ENCODE assay signal across 20 mouse cellular contexts in the genomic region with DNA sequence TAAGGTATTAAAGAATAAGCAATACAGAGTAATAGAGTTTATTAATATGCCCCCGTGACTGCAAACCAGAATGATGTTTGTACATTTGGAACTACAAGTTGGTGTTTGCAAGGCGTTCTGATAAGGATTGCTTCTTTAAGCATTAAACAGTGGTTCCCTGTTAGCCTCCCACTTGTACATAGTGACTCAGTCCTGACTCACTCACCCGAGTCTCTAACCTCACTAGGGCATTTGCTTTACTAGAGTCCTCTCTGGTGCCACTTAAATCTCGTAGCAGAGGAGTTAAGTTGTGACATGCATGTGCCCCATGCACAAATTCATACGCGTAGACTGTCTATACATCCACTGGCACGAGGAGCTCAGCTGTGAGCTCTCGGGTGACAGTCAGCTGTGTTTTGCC. TPM values are rescaled to one million over a fixed set of nuclear protein-coding genes. Genes with fewer than 3 reads are reported as not detected.
DNase-seq lines count a peak whose midpoint lies in the region; TF ChIP-seq lines count a peak whose summit lies in the region.
"Had no signal": no experiment of that assay in that cellular context is flagged by ENCODE, and none has a peak within 500 bp of the region (broad histone marks: within the 10 kb centered on the region; RNA-seq: fewer than 3 reads in every experiment).

No protein-coding gene starts in this region.

- no peaks in the 10 kb centered on the region for H3K27me3 ChIP-seq in C2C12 (ENCODE audit: control insufficient read depth, insufficient read depth, insufficient read length)
- H3K27me3 ChIP-seq: embryonic facial prominence, embryonic 15.5 days; forebrain, embryonic 15.5 days; heart, embryonic 15.5 days; intestine, embryonic 15.5 days had no signal

- H3K36me3 ChIP-seq in C2C12 (ENCODE audit: control insufficient read depth, insufficient read depth), result peaks cover 83% of the 10 kb centered on the region

- TF ChIP-seq POLR2A in embryonic fibroblast, embryonic 13.5 days (IDR thresholded peaks at IDR 0.05; ENCODE audit: low read depth, low read length), result no peak

- H3K27ac ChIP-seq in embryonic fibroblast, embryonic 13.5 days (ENCODE audit: insufficient read depth, low read length), result 0 out of 2 replicates have a peak overlapping the region, but pooled peaks have one; percentile 19
- H3K27ac ChIP-seq: embryonic facial prominence, embryonic 15.5 days; forebrain, embryonic 15.5 days; heart, adult 2 months; heart, embryonic 15.5 days; hindbrain, embryonic 10.5 days; hindbrain, embryonic 14.5 days; intestine, embryonic 15.5 days had no signal

- H3K4me1 ChIP-seq in embryonic fibroblast, embryonic 13.5 days (ENCODE audit: control insufficient read depth, insufficient read depth, low read length), result peaks cover 3% of the 10 kb centered on the region
- H3K4me1 ChIP-seq: embryonic facial prominence, embryonic 15.5 days; forebrain, embryonic 15.5 days; heart, embryonic 15.5 days; hindbrain, embryonic 10.5 days had no signal

- peak; percentile 29 to 57 for DNase-seq in adrenal gland, adult (ENCODE audit: inconsistent age in 2 of 2, low spot score in 1 of 2)
- DNase-seq in adrenal gland, adult 8-10 months, result no peak
- DNase-seq in heart, adult 11 months, result peak; percentile 68
- no peak for DNase-seq in heart, postnatal 14 days
- no peak for DNase-seq in MN1 (ENCODE audit: low spot score)
- no peak for DNase-seq in cerebellum, postnatal 25 days
- DNase-seq: cerebellum, adult 2 months; cerebellum, postnatal 10 days; embryo, embryonic 11 days; gastrocnemius, postnatal 36 days; heart, adult 2 months; kidney, adult 18-20 months had no signal

- intact Hi-C loops in heart, postnatal 14 days (cut with DNase I), result no loop called here

- H3K79me3 ChIP-seq in C2C12 (ENCODE audit: low read depth), result peaks cover 32% of the 10 kb centered on the region

- peaks cover 69% of the 10 kb centered on the region for H3K79me2 ChIP-seq in C2C12 (ENCODE audit: control insufficient read depth, insufficient read depth)

- no peak overlapping the region for H3K4me3 ChIP-seq in C2C12 (ENCODE audit: insufficient read depth, poor library complexity, severe bottlenecking)
- no peak overlapping the region for H3K4me3 ChIP-seq in embryonic fibroblast, embryonic 13.5 days (ENCODE audit: insufficient read depth, low read length)
- H3K4me3 ChIP-seq: embryonic facial prominence, embryonic 15.5 days; forebrain, embryonic 15.5 days; heart, adult 2 months; heart, embryonic 15.5 days; hindbrain, embryonic 10.5 days; intestine, embryonic 15.5 days had no signal

- no peak overlapping the region for H3ac ChIP-seq in C2C12 (ENCODE audit: control insufficient read depth, insufficient read length, low read depth)

- TF ChIP-seq CTCF in C2C12 (IDR thresholded peaks at IDR 0.05; ENCODE audit: control insufficient read depth, insufficient read depth, insufficient read length), result no peak
- no peak for TF ChIP-seq CTCF in embryonic fibroblast, embryonic 13.5 days (IDR thresholded peaks at IDR 0.05; ENCODE audit: borderline replicate concordance, insufficient read depth, low read length)

TF ChIP-seq in C2C12, 6 proteins besides CTCF, POLR2A, EP300 and RAD21:
- no peak for TF ChIP-seq USF1 (IDR thresholded peaks at IDR 0.05; ENCODE audit: low read depth)
- no peak for TF ChIP-seq CEBPB (IDR thresholded peaks at IDR 0.05; ENCODE audit: low read depth)
- TF ChIP-seq MAX (IDR thresholded peaks at IDR 0.05), result peak; percentile 31
- TF ChIP-seq MYOD1 (IDR thresholded peaks at IDR 0.05; ENCODE audit: control insufficient read depth, insufficient read length, low read depth), result no peak
- peak; percentile 93 for TF ChIP-seq FOSL1 (IDR thresholded peaks at IDR 0.05; ENCODE audit: insufficient read depth, low read length, poor library complexity, severe bottlenecking)
- TF ChIP-seq MYOG (IDR thresholded peaks at IDR 0.05; ENCODE audit: control insufficient read depth, extremely low read depth, insufficient read length), result no peak

RNA-seq across cellular contexts. Expression of a gene that starts 31.4 kb away (rescaled TPM):
- 10 to 100 TPM; 61.5 to 75.7 (median 67.7) TPM for total RNA-seq in adrenal gland, adult 8-10 months (2022)
- 10 to 100 TPM; 51.8 to 58.6 TPM for total RNA-seq in heart, postnatal 14 days (2021)
- 61.8 TPM for polyA plus RNA-seq in C2C12 (2012; fragmentation: generic; extraction: Trizol)
- polyA plus RNA-seq in embryonic fibroblast, embryonic 13.5 days (2011; ENCODE audit: insufficient read length, low read depth, missing spikeins), result 70.0 and 102 TPM in 2 replicates

RNA-seq across cellular contexts. Expression of a gene that starts 41.2 kb away (rescaled TPM):
- 10 to 100 TPM; 42.4 to 60.1 (median 50.4) TPM for total RNA-seq in adrenal gland, adult 8-10 months (2022)
- total RNA-seq in heart, postnatal 14 days (2021), result 10 to 100 TPM; 25.7 to 28.7 TPM
- polyA plus RNA-seq in C2C12 (2012; fragmentation: generic; extraction: Trizol), result 144 TPM
- polyA plus RNA-seq in embryonic fibroblast, embryonic 13.5 days (2011; ENCODE audit: insufficient read length, low read depth, missing spikeins), result 57.7 and 59.6 TPM in 2 replicates

Comparison
In these comparisons a context has a peak if more than half of its experiments do, and no peak if none do; other contexts are left out.
1. DNase-seq: peak in adrenal gland, adult (2 of 2) and heart, adult 11 months (single experiment); none in adrenal gland, adult 8-10 months (single experiment), heart, postnatal 14 days (0 of 2), MN1 (single experiment) and cerebellum, postnatal 25 days (0 of 2).